26 mouse cellular contexts compared by ENCODE assay signal in the genomic region with DNA sequence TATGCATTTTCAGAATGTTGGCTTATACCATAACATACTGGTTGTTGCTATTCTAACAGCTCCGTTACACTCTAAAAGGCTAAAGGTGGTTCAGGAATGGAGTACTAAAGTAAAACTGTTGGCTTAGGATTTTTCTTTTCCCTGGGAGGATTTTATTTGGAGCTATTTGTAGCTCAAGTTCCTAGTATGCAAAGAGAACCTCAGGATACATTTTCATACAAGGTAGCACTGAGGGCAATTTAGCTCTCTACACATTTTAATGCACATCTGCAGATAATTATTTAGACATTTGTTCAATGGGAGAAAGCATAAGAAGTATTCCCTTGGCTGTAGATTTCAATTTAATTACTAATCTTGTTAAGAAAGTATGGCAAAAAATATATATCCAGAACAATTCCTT. TPM values are rescaled to one million over a fixed set of nuclear protein-coding genes. Genes with fewer than 3 reads are reported as not detected.
"Had no signal": no experiment of that assay in that cellular context is flagged by ENCODE, and none has a peak within 500 bp of the region (broad histone marks: within the 10 kb centered on the region; RNA-seq: fewer than 3 reads in every experiment).

No protein-coding gene starts in this region.

- H3K4me3 ChIP-seq: gastrocnemius, adult 2 months; heart, embryonic 10.5 days; heart, embryonic 12.5 days; hindbrain, embryonic 10.5 days; hindbrain, embryonic 12.5 days; intestine, embryonic 15.5 days; layer of hippocampus, adult 2 months; left cerebral cortex, adult 2 months; liver, embryonic 13.5 days; liver, embryonic 15.5 days had no signal

- DNase-seq: gastrocnemius, adult 2 months; gastrocnemius, postnatal 10 days; gastrocnemius, postnatal 25 days; heart, adult 18-20 months; heart, postnatal 10 days; heart, postnatal 4 days; kidney, adult 18-20 months; kidney, adult 8-10 months; kidney, postnatal 10 days; kidney, postnatal 25 days; kidney, postnatal 4 days; liver; liver, embryonic 13.5 days had no signal

- H3K36me3 ChIP-seq: heart, embryonic 10.5 days; heart, embryonic 12.5 days; hindbrain, embryonic 10.5 days; hindbrain, embryonic 12.5 days; intestine, embryonic 15.5 days; liver, embryonic 13.5 days; liver, embryonic 15.5 days had no signal

- H3K9ac ChIP-seq: heart, embryonic 12.5 days; hindbrain, embryonic 12.5 days; hindbrain, embryonic 14.5 days; intestine, embryonic 15.5 days; liver, embryonic 13.5 days; liver, embryonic 15.5 days had no signal

- ATAC-seq: hindbrain, embryonic 16.5 days; inflammation-experienced regulatory T-cells, adult 6 months; intestine, embryonic 15.5 days; intestine, postnatal 0 days had no signal

- H3K4me1 ChIP-seq: heart, embryonic 10.5 days; heart, embryonic 12.5 days; hindbrain, embryonic 10.5 days; hindbrain, embryonic 12.5 days; intestine, embryonic 15.5 days; liver, embryonic 13.5 days; liver, embryonic 15.5 days had no signal

- H3K9me3 ChIP-seq: heart, embryonic 10.5 days; heart, embryonic 12.5 days; hindbrain, embryonic 10.5 days; hindbrain, embryonic 12.5 days; intestine, embryonic 15.5 days; liver, embryonic 13.5 days; liver, embryonic 15.5 days had no signal

- H3K4me2 ChIP-seq: heart, embryonic 12.5 days; hindbrain, embryonic 12.5 days; hindbrain, embryonic 14.5 days; intestine, embryonic 15.5 days; liver, embryonic 11.5 days; liver, embryonic 13.5 days; liver, embryonic 15.5 days had no signal

- H3K27ac ChIP-seq: gastrocnemius, adult 2 months; heart, embryonic 10.5 days; hindbrain, embryonic 10.5 days; hindbrain, embryonic 12.5 days; hindbrain, embryonic 14.5 days; intestine, embryonic 15.5 days; layer of hippocampus, adult 2 months; left cerebral cortex, adult 2 months; liver, embryonic 13.5 days; liver, embryonic 15.5 days had no signal

- H3K27me3 ChIP-seq: heart, embryonic 12.5 days; hindbrain, embryonic 12.5 days; intestine, embryonic 15.5 days; liver, embryonic 13.5 days; liver, embryonic 15.5 days had no signal

RNA-seq across cellular contexts. Expression of gene Igsf10, which starts 17.7 kb away (rescaled TPM):
- polyA plus RNA-seq: inflammation-experienced regulatory T-cells, adult 6 months had no signal
